Mouse (Mus musculus) frontal cortex, postnatal 25 days (tissue): ENCODE data around the gene Dbr1.

Experiments
- DNase-seq, 2 experiments: peaks; one replicate each; pipeline ENCODE4 v3.0.0; 2022; ENCODE audit warnings: low spot score in 2 of 2

The Dbr1 gene

GRCm38 (mm10) chr9:99620196-99620595 is 44.6 kb downstream of the Dbr1 start:
- no peak for DNase-seq

- DNase-seq = no peak
Measured at GRCm38 (mm10) chr9:99622034-99622433, 46.4 kb downstream of the Dbr1 start.

- no peak for DNase-seq
Measured at GRCm38 (mm10) chr9:99622966-99623365, 47.4 kb downstream of the Dbr1 start.

- no peak for DNase-seq
Measured at GRCm38 (mm10) chr9:99624117-99624516, 48.5 kb downstream of the Dbr1 start.

GRCm38 (mm10) chr9:99628581-99628980 is 53.0 kb downstream of the Dbr1 start:
- DNase-seq = no peak

GRCm38 (mm10) chr9:99629281-99630011 is 53.8 kb downstream of the Dbr1 start, which contains the start of gene Dzip1l:
TSS of gene Dzip1l (plus strand) at chr9:99629496.
- DNase-seq = peak; percentile 56 to 62

GRCm38 (mm10) chr9:99630071-99630470 is 54.5 kb downstream of the Dbr1 start:
- no peak for DNase-seq

GRCm38 (mm10) chr9:99630528-99631125 is 55.0 kb downstream of the Dbr1 start:
- DNase-seq = no peak

GRCm38 (mm10) chr9:99631781-99632180 is 56.2 kb downstream of the Dbr1 start:
- DNase-seq = no peak

GRCm38 (mm10) chr9:99632264-99632663 is 56.7 kb downstream of the Dbr1 start:
- no peak for DNase-seq
